Mouse (Mus musculus): ENCODE results near the gene Wbp1l.

DNA sequence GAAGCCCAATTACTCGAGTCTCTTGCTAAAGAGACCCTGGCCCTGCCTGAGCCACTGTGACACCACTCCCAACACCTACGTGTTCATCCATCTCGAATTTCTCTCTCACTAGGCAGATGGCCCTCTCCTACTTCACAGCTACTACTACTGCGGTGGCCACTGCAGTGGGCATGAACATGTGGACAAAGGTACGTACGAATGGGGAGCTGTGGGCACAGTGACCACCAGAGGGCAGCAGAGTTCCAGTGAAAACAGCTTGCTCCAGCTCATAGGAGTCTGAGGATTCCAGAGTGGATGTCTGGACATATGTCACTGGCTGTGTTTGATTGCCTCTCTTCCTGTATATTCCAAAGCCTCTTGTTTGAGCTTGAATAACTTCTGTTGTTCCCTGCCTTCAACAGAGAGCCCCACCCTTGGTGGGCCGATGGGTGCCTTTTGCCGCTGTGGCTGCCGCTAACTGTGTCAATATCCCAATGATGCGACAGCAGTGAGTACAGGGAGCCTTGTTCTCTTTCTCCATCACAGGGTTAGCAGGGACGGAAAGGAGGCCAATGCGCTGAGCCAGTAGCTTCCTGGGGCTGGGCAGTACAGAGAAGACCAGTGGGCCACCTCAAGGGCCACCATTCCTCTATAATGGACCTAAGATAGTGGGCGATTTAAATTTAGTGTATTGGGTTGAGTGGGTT lies 10.9 kb upstream of the Wbp1l start:
- TF ChIP-seq CTCF (IDR thresholded peaks at IDR 0.05; ENCODE audit: borderline replicate concordance, extremely low read depth, insufficient read depth, insufficient read length), result peak; percentile 95
- TF ChIP-seq POLR2A (IDR thresholded peaks at IDR 0.05; ENCODE audit: borderline replicate concordance, extremely low read depth, insufficient read depth, insufficient read length, poor library complexity, severe bottlenecking), result no peak
